Mouse (Mus musculus) midbrain, embryonic 13.5 days (tissue): Measurements from ENCODE around the gene Zfp763. TPM values are rescaled to one million over a fixed set of nuclear protein-coding genes. Genes with fewer than 3 reads are reported as not detected.

Source experiments
- ATAC-seq: fragments of 200-750 bp; cut with Nextera tagmentation; 2 replicates; pipeline ENCODE4 v1.8.0; 2017; ENCODE audit warnings: mild to moderate bottlenecking, moderate TSS enrichment, moderate library complexity
- H3K27ac ChIP-seq: fragments of 300-500 bp; sonication (generic); 2 replicates; pipeline ENCODE4 v1.5.1; 2015; ENCODE audit warnings: inconsistent platforms, mild to moderate bottlenecking, moderate library complexity
- H3K27me3 ChIP-seq: fragments of 300-500 bp; sonication (generic); 2 replicates; pipeline ENCODE4 v1.6.1; 2015; ENCODE audit warnings: mild to moderate bottlenecking, inconsistent platforms
- H3K36me3 ChIP-seq: fragments of 300-500 bp; sonication (generic); 2 replicates; pipeline ENCODE4 v1.6.1; 2015; ENCODE audit warnings: mild to moderate bottlenecking, inconsistent platforms
- H3K4me1 ChIP-seq: fragments of 300-500 bp; sonication (generic); replicated peaks from 2 replicates; pipeline ENCODE4 v1.6.1; 2015; ENCODE audit warnings: inconsistent platforms
- H3K4me2 ChIP-seq: fragments of 300-500 bp; sonication (generic); replicated peaks from 2 replicates; pipeline ENCODE4 v1.6.1; 2015; ENCODE audit warnings: moderate library complexity, mild to moderate bottlenecking, inconsistent platforms
- H3K4me3 ChIP-seq: fragments of 300-500 bp; sonication (generic); replicated peaks from 2 replicates; pipeline ENCODE4 v1.5.1; 2015; ENCODE audit warnings: mild to moderate bottlenecking, inconsistent platforms
- H3K9ac ChIP-seq: fragments of 300-500 bp; sonication (generic); replicated peaks from 2 replicates; pipeline ENCODE4 v1.6.1; 2015; ENCODE audit warnings: mild to moderate bottlenecking, inconsistent platforms
- H3K9me3 ChIP-seq: fragments of 300-500 bp; sonication (generic); 2 replicates; pipeline ENCODE4 v1.6.1; 2016; ENCODE audit warnings: mild to moderate bottlenecking, inconsistent platforms
- WGBS: fragments of 180-500 bp; shearing (Covaris S2); methylation state at CpG from one replicate; pipeline ENCODE4 v1.1.7; 2015; 5-methylcytosine and 5-hydroxymethylcytosine counted together
- polyA plus RNA-seq: library from polyadenylated mRNA; unstranded; fragments of >200 nt; fragmentation: Nextera tagmentation; extraction: Ambion mirVana; gene quantifications from 2 replicates; pipeline ENCODE4 v1.2.1, GENCODE M21; 2015

The Zfp763 gene
- polyA plus RNA-seq, 1 experiment from 2014 or later, result 28.7 TPM

DNA sequence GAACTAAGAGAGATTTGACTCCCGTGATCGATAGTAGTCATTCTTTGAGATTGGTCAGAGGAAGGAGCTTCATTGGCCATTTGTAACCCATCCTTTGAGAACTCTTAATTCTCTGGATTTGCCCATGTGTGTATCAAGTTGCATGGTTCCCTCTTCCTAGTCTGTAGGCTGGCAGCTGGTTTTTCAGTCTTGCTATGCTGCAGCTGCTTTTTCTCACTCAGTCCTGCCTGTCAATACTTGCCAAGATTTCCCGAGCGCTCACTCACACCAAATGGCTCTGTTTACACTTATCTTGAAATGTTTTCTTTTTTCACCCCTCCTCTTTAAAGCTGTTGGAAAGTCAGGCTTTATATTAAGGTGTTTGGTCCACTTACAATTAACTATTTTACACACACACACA is 51.8 kb downstream of the Zfp763 start:
- H3K4me3 ChIP-seq, result no peak overlapping the region
- peaks cover 39% of the 10 kb centered on the region for H3K36me3 ChIP-seq
- H3K4me2 ChIP-seq, result no peak overlapping the region
- H3K27me3 ChIP-seq, result 0 out of 2 replicates have a peak, but pooled peaks cover 1% of the 10 kb centered on the region
- no peak overlapping the region for H3K27ac ChIP-seq
- no peaks in the 10 kb centered on the region for H3K9me3 ChIP-seq
- H3K4me1 ChIP-seq, result no peaks in the 10 kb centered on the region
- no peak for ATAC-seq
- no peak overlapping the region for H3K9ac ChIP-seq
- WGBS, result 95% methylated on average over 4 of the region's 4 CpGs

Other genes starting within 250 kb of the Zfp763 start
- 44.6 and 54.4 TPM in 2 replicates for gene Zfp871, start 245.1 kb downstream of the Zfp763 start, polyA plus RNA-seq
- gene Zfp811, start 223.5 kb downstream of the Zfp763 start, polyA plus RNA-seq, result 78.5 and 80.6 TPM in 2 replicates
- 21.5 and 24.2 TPM in 2 replicates for gene Zfp799, start 203.1 kb downstream of the Zfp763 start, polyA plus RNA-seq
- 8.7 and 10.3 TPM in 2 replicates for gene Zfp870, start 141.8 kb downstream of the Zfp763 start, polyA plus RNA-seq
- not detected in 2 replicates for gene Cyp4f14, start 116.1 kb downstream of the Zfp763 start, polyA plus RNA-seq
- gene Cyp4f13, start 86.0 kb downstream of the Zfp763 start, polyA plus RNA-seq, result 6.0 and 9.9 TPM in 2 replicates
- gene Zfp472, start 67.6 kb downstream of the Zfp763 start, polyA plus RNA-seq, result 9.9 and 10.2 TPM in 2 replicates
- gene Zfp952, start 40.3 kb downstream of the Zfp763 start, polyA plus RNA-seq, result 22.8 and 23.4 TPM in 2 replicates
- not detected in 2 replicates for gene 4921501E09Rik, start 34.7 kb upstream of the Zfp763 start, polyA plus RNA-seq
- 21.6 and 23.4 TPM in 2 replicates for gene Zfp563, start 55.9 kb upstream of the Zfp763 start, polyA plus RNA-seq
- 0.23 and 0.44 TPM in 2 replicates for gene Morc2b, start 106.3 kb upstream of the Zfp763 start, polyA plus RNA-seq
- gene Olfr55, start 135.0 kb upstream of the Zfp763 start, polyA plus RNA-seq, result 0.03 and 0.04 TPM in 2 replicates
- gene Olfr239, start 157.9 kb upstream of the Zfp763 start, polyA plus RNA-seq, result not detected in 2 replicates
- gene Olfr1564, start 188.3 kb upstream of the Zfp763 start, polyA plus RNA-seq, result not detected in 2 replicates
- gene Zfp955a, start 221.7 kb upstream of the Zfp763 start, polyA plus RNA-seq, result 25.0 and 26.4 TPM in 2 replicates
- 0.04 TPM in 1 of 2 replicates, not detected in the other for gene Olfr63, start 231.3 kb upstream of the Zfp763 start, polyA plus RNA-seq